Mouse (Mus musculus) myocyte (in vitro differentiated cells): ENCODE measurements around the gene Lrrfip2. TPM values are rescaled to one million over a fixed set of nuclear protein-coding genes. Genes with fewer than 3 reads are reported as not detected.

Experiments used
- H3K27me3 ChIP-seq: one replicate; pipeline ENCODE4 v1.6.1; 2011; ENCODE audit not compliant: control insufficient read depth, insufficient read depth, insufficient read length
- H3K36me3 ChIP-seq: one replicate; pipeline ENCODE4 v1.6.1; 2011; ENCODE audit not compliant: control insufficient read depth, insufficient read depth
- H3K4me2 ChIP-seq: one replicate; pipeline ENCODE4 v1.6.1; 2011; ENCODE audit warnings: low read depth, control low read depth
- H3K4me3 ChIP-seq: one replicate; pipeline ENCODE4 v1.5.1; 2011; ENCODE audit warnings: mild to moderate bottlenecking, control low read depth, moderate library complexity
- H3K79me2 ChIP-seq: one replicate; pipeline ENCODE4 v1.6.1; 2011; ENCODE audit not compliant: control insufficient read depth, insufficient read depth
- H3ac ChIP-seq: one replicate; pipeline ENCODE4 v1.6.1; 2011; ENCODE audit not compliant: control insufficient read depth, insufficient read length
- CEBPB ChIP-seq: IDR thresholded peaks from 2 replicates; pipeline ENCODE4 v1.6.1; 2011; ENCODE audit warnings: mild to moderate bottlenecking, moderate library complexity; ENCODE audit not compliant: poor library complexity, insufficient read depth, severe bottlenecking
- E2F4 ChIP-seq: IDR thresholded peaks from one replicate; pipeline ENCODE4 v1.6.1; 2011; ENCODE audit warnings: mild to moderate bottlenecking, control low read depth, moderate library complexity; ENCODE audit not compliant: insufficient read depth
- MAX ChIP-seq: IDR thresholded peaks from one replicate; pipeline ENCODE4 v1.6.1; 2011; ENCODE audit warnings: low read depth, mild to moderate bottlenecking, control low read depth
- MYOD1 ChIP-seq, 3 experiments: IDR thresholded peaks; one replicate each; pipeline ENCODE4 v1.6.1; 2011; ENCODE audit warnings: control low read depth in 2 of 3, low read depth in 2 of 3, mild to moderate bottlenecking in 2 of 3, moderate library complexity in 1 of 3; ENCODE audit not compliant: insufficient read length in 2 of 3, control insufficient read depth in 1 of 3
- MYOG ChIP-seq, 3 experiments: IDR thresholded peaks; one replicate each; pipeline ENCODE4 v1.6.1; 2011; ENCODE audit warnings: control low read depth in 2 of 3, low read depth in 2 of 3, mild to moderate bottlenecking in 2 of 3; ENCODE audit not compliant: insufficient read length in 2 of 3, control insufficient read depth in 1 of 3, insufficient read depth in 1 of 3
- POLR2A ChIP-seq: IDR thresholded peaks from one replicate; pipeline ENCODE4 v1.6.1; 2011; ENCODE audit warnings: low read depth, mild to moderate bottlenecking, control low read depth, moderate library complexity; ENCODE audit not compliant: insufficient read length
- POLR2AphosphoS2 ChIP-seq: IDR thresholded peaks from one replicate; pipeline ENCODE4 v1.6.1; 2011; ENCODE audit warnings: low read depth, control low read depth; ENCODE audit not compliant: insufficient read length
- REST ChIP-seq: IDR thresholded peaks from one replicate; pipeline ENCODE4 v1.6.1; 2011; ENCODE audit warnings: mild to moderate bottlenecking, control low read depth, moderate library complexity; ENCODE audit not compliant: insufficient read depth, insufficient read length
- SRF ChIP-seq: IDR thresholded peaks from one replicate; pipeline ENCODE4 v1.6.1; 2011; ENCODE audit warnings: low read depth; ENCODE audit not compliant: control insufficient read depth, insufficient read length
- TCF12 ChIP-seq: IDR thresholded peaks from one replicate; pipeline ENCODE4 v1.6.1; 2011; ENCODE audit warnings: mild to moderate bottlenecking, control low read depth; ENCODE audit not compliant: poor library complexity, insufficient read depth, severe bottlenecking
- TCF3 ChIP-seq: IDR thresholded peaks from one replicate; pipeline ENCODE4 v1.6.1; 2011; ENCODE audit warnings: low read depth, control low read depth; ENCODE audit not compliant: insufficient read length
- USF1 ChIP-seq: IDR thresholded peaks from one replicate; pipeline ENCODE4 v1.6.1; 2011; ENCODE audit warnings: low read depth, mild to moderate bottlenecking, control low read depth, moderate library complexity
- polyA plus RNA-seq: library from polyadenylated mRNA; unstranded; fragments of >200 nt; fragmentation: generic; extraction: Trizol; gene quantifications from one replicate; pipeline ENCODE4 v1.2.1, GENCODE M21; 2012; ENCODE audit warnings: missing spikeins

Gene Lrrfip2
- polyA plus RNA-seq, 1 experiment = 27.8 TPM

DNA sequence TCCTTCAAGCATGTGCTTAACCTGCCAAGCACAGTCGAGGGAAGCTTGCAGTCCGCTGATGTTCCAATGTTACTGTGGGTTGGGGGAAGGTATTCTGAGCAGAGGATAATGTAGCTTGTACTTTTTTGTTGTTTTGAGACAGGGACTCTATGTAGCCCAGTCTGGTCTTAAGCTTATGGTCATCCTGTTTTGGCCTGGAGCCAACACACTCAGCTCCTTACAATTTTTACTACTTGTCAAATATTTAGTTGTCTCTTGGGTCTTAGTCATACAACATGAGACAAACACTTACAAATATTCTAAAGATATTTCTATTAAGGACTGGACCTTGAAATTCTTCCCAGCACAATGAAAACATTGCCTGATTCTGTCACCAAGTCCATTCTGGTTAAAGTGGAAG lies 75.8 kb downstream of the Lrrfip2 start:
- no peak overlapping the region for H3K4me3 ChIP-seq
- H3K27me3 ChIP-seq = no peaks in the 10 kb centered on the region
- H3K79me2 ChIP-seq = no peaks in the 10 kb centered on the region
- H3ac ChIP-seq = no peak overlapping the region
- TF ChIP-seq POLR2A = no peak
- no peak overlapping the region for H3K4me2 ChIP-seq
- H3K36me3 ChIP-seq = peaks cover 10% of the 10 kb centered on the region

DNA sequence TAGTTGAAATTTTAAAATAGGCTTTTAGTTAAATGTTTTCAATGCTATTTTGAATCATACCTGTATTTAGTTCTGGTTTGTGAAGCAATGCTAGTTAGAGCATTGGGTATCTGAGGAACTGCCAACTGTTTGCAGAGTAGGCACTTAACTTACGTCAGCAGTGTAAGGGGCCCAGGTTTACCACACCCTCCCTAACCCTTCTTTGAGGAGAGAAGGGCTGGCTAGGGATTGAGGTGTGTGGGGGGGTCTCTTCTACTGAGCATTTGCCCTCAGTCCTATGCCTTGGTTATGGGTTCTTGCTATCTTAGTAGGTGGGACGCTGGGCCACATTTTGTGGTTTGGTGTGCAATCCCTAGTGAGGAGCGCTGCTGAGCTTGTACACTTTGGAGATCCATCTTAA lies 79.7 kb downstream of the Lrrfip2 start:
- Histone ChIP-seq H3K79me2 (no peaks in the 10 kb centered on the region), H3ac (no peak overlapping the region), H3K4me3 (no peak overlapping the region), H3K27me3 (no peaks in the 10 kb centered on the region), H3K36me3 (peaks cover 3% of the 10 kb centered on the region), H3K4me2 (no peak overlapping the region)
- TF ChIP-seq CEBPB = no peak
- no peak for TF ChIP-seq TCF12

DNA sequence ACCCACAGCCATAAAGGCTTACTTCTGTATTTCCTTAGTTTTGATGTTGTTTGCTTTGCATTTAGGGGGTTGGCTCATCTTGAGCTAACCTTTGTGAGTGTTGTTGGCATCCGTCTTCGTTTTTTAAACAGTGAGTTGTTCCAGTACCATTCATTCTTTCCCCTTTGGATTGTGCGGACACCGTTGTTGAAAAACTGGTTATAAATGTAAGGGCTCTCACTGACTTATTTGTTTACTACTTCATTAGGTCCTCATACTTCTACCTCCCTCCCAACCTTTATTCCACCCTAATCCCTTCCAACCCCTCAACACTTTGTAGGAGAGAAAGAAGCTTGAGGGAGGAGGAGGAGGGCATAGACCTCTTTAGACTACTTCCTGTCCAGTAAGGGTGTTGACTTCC lies 80.3 kb downstream of the Lrrfip2 start:
- no peak overlapping the region for H3ac ChIP-seq
- H3K79me2 ChIP-seq = no peaks in the 10 kb centered on the region
- H3K4me2 ChIP-seq = no peak overlapping the region
- peaks cover 9% of the 10 kb centered on the region for H3K36me3 ChIP-seq
- no peak overlapping the region for H3K4me3 ChIP-seq
- TF ChIP-seq MYOG (IDR thresholded peaks at IDR 0.05; ENCODE audit: control insufficient read depth in 1 of 3, insufficient read depth in 1 of 3, insufficient read length in 2 of 3, low read depth in 2 of 3) (no peak), POLR2AphosphoS2 (no peak), TCF12 (no peak), TCF3 (no peak), SRF (no peak)
- no peaks in the 10 kb centered on the region for H3K27me3 ChIP-seq

DNA sequence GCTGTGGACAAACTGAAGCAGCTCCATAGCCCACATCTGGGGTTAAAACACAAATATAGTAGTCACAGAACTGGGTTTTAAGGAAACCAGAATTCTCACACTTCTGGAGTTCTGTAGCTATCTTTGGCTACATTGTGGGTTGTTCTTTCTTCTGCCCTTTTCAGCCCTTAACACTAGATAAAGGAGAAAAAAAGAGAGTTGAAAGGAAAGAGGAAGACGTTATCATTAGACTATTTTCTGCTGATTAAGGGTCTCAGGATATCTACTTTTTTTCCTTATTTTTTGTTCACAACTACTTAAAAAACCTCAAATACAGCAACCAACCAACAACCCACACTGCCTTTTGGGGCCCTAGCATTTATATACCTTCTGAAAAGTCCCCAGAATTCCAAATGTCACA lies 80.9 kb downstream of the Lrrfip2 start:
- H3K27me3 ChIP-seq = no peaks in the 10 kb centered on the region
- no peak overlapping the region for H3K4me3 ChIP-seq
- H3K36me3 ChIP-seq = peaks cover 11% of the 10 kb centered on the region
- TF ChIP-seq MYOD1 (IDR thresholded peaks at IDR 0.05; ENCODE audit: control insufficient read depth in 1 of 3, insufficient read length in 2 of 3, low read depth in 2 of 3) = no peak
- TF ChIP-seq E2F4 = no peak
- no peak for TF ChIP-seq POLR2AphosphoS2
- TF ChIP-seq POLR2A = no peak
- TF ChIP-seq USF1 = no peak
- TF ChIP-seq TCF3 = no peak
- no peak for TF ChIP-seq REST
- H3K4me2 ChIP-seq = no peak overlapping the region
- no peaks in the 10 kb centered on the region for H3K79me2 ChIP-seq
- no peak overlapping the region for H3ac ChIP-seq

DNA sequence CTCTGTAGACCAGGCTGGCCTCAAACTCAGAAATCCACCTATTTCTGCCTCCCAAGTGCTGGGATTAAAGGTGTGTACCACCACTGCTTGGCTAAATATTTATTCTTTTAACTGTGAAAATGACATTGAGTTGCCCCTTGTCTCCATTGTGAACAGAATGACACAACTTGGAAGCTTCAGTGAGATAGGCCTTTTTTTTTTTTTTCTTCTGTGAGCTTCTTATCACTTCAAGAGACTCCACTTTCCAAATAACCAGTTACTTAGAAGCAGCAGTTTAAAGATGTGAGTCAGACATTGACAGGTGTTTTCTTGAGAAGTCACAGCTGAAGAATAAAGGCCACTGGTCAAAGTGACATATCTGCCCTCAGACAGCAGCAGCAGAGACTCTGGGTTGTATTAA lies 82.8 kb downstream of the Lrrfip2 start:
- no peak for TF ChIP-seq MAX
- no peak for TF ChIP-seq MYOD1 (IDR thresholded peaks at IDR 0.05; ENCODE audit: control insufficient read depth in 1 of 3, insufficient read length in 2 of 3, low read depth in 2 of 3)
- TF ChIP-seq SRF = no peak
- TF ChIP-seq TCF12 = no peak
- TF ChIP-seq POLR2A = no peak
- no peak for TF ChIP-seq REST
- no peak for TF ChIP-seq USF1
- TF ChIP-seq MYOG (IDR thresholded peaks at IDR 0.05; ENCODE audit: control insufficient read depth in 1 of 3, insufficient read depth in 1 of 3, insufficient read length in 2 of 3, low read depth in 2 of 3) = no peak
- TF ChIP-seq CEBPB = no peak
- TF ChIP-seq POLR2AphosphoS2 = no peak
- no peak for TF ChIP-seq TCF3
- TF ChIP-seq E2F4 = no peak
- Histone ChIP-seq H3K79me2 (no peaks in the 10 kb centered on the region), H3K27me3 (no peaks in the 10 kb centered on the region), H3K36me3 (peaks cover 11% of the 10 kb centered on the region), H3ac (no peak overlapping the region), H3K4me2 (no peak overlapping the region), H3K4me3 (no peak overlapping the region)

DNA sequence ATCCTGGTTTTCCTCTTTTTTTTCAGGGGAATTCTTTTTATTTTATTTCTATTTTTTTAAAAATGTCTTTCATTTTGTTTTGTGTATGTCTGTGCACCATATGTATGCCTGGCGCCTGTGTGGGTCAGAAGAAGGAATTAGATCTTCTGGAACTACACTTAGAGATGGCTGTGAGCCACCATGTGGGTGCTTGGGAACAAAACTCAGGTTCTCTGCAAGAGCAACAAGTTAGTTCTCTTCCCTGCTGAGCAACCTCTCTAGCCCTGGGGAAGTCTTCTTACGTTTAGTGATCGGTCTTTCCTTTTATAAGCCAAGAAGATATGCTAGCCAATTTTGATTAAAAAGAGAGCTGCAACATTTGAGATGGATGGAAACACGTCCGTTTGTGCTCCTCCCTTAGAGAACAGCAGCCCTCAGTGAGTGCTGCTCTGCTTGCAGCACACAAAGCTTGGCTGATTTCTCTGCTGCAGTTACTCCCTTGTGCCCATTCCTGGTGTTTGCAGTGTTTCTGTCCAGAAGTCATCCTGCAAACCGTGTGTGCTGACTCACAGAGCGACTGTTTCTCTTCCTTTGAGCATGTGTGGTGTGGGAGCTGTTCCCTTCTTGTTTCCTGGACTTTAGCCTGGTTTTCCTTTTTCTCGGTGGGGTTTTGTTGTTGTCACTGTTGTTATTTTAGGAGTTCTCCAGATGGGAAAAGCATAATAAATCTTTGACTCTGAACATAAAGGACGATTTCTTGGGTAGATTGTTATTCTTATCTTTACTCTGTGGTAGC lies 87.4 kb downstream of the Lrrfip2 start:
- no peak for TF ChIP-seq POLR2AphosphoS2
- TF ChIP-seq MAX = no peak
- no peak for TF ChIP-seq MYOG (IDR thresholded peaks at IDR 0.05; ENCODE audit: control insufficient read depth in 1 of 3, insufficient read depth in 1 of 3, insufficient read length in 2 of 3, low read depth in 2 of 3)
- no peak for TF ChIP-seq POLR2A
- no peak for TF ChIP-seq SRF
- TF ChIP-seq E2F4 = no peak
- TF ChIP-seq CEBPB = no peak
- no peak for TF ChIP-seq TCF3
- no peak for TF ChIP-seq REST
- no peak for TF ChIP-seq MYOD1 (IDR thresholded peaks at IDR 0.05; ENCODE audit: control insufficient read depth in 1 of 3, insufficient read length in 2 of 3, low read depth in 2 of 3)
- Histone ChIP-seq H3K36me3 (peaks cover 11% of the 10 kb centered on the region), H3ac (no peak overlapping the region), H3K4me2 (no peak overlapping the region), H3K79me2 (no peaks in the 10 kb centered on the region), H3K4me3 (no peak overlapping the region), H3K27me3 (no peaks in the 10 kb centered on the region)
